Mouse (Mus musculus): ENCODE measurements at regions not wholly inside any gene's neighbourhood (a gene's known extent, or its start where the extent isn't known, plus 50 kb on each side); places are given as distances from the start of the nearest gene placed in this dataset.

DNA sequence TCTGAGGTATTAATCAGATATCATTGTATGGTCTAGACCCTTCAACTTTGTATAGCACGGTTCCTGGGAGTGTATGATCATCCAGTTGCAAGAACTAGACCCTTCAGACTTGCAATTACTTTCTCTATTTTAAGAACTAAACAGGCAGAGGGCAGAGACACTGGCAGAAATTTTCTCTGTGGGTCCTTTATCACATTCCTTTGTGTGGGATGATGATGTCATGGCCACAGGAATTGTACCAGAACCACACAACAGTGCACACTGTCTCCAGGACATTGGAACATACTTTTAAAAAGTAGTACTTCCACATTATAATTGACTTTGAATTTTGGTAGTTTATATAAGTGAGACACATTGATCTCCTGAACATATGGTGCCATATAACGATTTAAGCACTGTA lies 674.2 kb downstream of the Rfpl4b start:
- DNase-seq: no peak

DNA sequence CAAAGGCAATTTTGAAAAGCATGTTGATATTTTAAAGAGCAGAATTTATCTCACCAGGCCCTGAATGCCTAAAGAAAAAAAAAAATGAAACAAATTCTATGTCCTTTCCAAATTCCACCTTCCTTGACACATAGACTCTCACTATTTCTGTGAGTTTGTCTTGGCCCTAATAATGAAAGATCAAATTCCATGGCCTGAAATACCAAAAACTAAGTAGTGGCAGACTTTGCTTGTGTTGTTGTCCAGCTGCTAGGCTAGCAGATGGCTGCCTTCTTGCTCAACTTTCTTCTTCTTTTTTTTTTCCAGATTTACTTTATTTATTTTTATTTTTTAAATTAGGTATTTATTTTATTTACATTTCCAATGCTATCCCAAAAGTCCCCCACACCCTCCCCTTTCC lies 682.4 kb downstream of the Rfpl4b start:
- DNase-seq: no peak

DNA sequence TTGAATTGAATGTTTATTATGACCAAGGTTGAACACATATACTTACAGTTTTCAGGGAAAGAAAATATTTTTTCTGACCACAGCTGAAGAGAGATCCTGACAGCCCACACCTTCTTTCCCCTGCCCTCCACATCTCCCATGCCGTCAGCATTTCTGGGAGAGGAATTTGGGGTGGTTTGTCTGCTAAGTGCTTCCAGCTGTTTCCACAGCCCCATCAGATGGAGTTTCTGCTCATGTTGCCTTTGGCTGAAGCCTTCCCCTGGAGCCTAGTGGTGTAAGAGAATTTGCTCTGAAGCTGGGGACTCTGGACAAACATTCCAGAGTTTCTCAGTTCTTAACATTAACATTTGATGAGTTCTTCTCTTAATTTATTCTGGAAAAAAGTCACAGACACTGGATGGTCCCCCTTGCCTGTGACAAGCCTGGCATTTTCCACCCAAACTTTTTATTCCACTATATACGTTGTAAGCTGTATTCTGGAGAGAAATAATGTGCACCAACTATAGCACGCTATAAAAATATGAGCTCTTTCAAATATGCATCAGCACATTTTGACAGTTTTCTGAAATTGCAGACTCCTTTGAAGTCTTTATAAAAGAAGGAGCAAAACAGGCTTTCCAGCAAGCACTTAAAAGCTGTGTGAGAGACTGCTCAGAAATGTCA lies 699.5 kb downstream of the Rfpl4b start:
- DNase-seq: no peak

DNA sequence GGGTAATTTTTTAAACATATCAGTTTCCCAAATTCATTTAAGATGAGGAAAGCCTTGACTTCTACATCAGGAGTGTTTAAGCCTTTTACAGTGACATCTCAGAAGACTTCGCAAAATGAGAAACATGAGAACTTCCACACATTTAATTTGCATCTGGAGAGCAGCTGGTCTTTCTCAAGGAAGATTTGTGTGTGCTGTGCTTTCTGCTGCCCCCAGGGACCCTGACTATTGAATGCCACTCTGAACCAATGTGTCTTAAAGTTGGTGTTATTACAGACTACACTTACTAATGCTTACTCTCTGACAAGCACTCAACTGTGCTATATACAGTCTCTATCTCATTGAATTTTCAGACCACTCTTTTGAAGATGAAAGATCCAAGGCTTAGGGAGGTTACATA lies 703.0 kb downstream of the Rfpl4b start:
- no peak for DNase-seq

DNA sequence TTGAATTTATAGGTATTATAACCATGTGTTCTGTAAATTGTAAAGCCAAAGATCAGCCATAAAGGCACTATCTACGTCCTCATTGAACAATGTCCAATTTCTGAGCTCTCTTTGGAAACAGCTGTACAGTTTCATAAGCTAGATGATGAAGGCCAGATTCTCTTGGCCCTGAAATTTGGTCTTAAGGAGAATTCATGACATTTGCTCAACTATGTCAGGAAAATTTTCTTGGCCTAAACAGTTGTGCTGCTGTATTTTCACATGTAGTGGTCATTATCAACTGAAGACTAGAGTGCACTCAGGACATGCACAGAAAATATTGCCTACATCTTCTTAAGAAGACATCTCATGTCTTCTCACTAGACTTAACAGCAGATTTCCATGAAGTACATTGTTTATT lies 705.1 kb downstream of the Rfpl4b start:
- DNase-seq: no peak

DNA sequence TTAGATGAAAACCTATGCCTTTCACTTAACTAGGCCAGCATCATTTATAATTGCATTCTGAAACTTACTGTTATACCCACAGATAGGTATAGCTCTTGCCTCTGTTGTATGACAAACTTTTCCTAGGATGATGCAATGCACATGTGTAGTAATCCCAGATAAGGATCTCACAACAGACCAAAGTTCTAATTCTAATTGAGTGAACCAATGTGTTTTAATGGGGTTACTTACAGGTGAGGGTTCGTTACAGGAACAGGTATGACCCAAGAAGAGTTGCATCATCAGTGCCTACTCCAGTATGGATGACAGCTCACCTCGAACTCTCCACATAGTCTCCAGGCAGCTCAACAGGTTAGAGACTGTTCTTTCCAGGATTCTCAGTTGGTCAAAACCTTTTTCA lies 707.4 kb downstream of the Rfpl4b start:
- DNase-seq: no peak

DNA sequence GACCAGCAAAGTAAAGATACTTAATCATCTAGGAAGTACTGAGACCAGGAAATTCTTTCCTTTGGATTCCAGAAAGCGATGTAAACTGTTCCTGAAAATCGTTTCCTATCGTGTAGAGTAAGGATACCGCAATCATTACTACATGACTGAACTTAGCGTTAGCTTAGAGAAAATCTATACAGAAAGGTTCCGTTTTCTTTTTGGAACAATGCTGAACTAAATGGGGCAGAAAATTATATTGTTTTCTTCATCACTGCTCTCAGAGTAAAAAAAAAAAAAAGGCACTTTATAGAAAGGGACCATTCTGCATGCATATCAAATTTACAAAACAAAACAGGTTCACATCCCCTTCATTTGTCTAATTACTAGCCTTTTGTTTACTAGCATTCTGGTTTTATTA lies 713.0 kb downstream of the Rfpl4b start:
- DNase-seq: no peak

DNA sequence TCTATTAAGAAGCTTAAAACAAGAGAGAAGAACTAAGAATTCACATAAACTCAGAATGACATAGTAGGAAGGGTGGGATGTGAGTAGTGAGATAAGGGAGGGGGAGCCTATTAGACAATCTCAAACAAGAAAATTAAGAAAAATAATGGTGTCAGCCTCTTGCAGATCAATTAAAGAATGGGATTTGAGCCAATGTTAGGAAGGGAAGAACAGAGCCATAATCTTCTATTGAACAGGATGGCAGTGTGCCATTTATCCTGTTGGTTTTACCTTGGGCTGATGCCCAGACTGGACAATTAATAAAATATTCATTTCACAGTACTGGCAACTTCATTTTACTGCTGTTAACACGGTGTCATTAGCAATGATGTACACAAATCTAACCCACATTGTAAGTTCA lies 718.0 kb downstream of the Rfpl4b start:
- DNase-seq: no peak

DNA sequence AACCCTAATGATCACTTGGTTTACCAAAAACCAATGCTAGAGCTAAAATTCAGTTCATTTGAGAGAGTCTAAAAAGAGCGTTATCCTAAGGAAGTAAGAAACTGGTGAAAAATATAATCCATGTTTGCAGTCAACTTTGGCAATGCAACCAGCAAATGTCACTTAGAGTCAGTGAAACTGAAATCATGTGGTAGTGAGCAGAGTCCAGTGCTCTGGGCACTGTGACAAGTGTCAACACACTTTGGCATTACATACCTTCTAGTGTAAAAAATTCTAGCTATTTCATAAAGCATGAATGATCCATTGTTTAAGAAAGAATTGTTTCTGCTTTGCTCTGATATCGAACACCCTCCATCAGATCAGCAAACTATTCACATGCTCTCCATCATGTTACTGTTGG lies 743.1 kb downstream of the Rfpl4b start:
- DNase-seq: no peak

DNA sequence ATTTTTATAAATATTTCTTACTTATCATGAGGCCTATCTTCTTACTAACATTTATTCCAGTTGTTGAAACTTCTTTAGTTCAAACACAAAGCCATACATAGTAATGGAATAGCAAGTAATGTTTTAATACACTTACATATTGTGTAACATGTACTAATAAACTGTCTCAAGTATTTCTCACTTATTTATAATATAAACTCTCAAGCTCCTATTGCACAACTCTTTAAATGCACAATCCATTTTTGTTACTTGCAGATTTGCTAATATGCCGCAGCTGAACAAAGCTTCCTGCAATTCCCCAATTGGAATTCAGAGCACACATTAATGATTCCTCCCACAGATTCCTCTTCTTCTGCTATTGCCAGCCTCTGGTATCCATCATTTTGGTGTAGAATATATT lies 749.2 kb downstream of the Rfpl4b start:
- DNase-seq: no peak

DNA sequence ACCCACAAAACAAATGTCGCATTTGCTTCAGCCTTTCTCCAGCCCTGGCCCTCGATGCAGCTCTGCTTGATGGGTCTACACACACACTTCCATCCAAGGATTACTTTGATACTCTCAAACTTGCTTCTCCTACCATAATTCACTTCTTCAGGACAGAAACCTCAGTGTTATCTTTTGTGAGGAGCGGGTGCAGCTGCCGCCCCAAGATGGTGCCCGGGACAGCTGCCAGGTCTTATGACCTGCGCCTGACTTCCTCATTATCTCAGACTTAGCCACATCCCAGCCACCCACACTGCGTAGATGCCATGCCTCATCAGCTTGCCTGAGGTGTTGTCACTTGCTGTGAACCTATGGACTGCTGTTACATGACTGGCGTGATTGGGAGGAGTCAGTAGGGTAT lies 762.5 kb downstream of the Rfpl4b start:
- DNase-seq: no peak

DNA sequence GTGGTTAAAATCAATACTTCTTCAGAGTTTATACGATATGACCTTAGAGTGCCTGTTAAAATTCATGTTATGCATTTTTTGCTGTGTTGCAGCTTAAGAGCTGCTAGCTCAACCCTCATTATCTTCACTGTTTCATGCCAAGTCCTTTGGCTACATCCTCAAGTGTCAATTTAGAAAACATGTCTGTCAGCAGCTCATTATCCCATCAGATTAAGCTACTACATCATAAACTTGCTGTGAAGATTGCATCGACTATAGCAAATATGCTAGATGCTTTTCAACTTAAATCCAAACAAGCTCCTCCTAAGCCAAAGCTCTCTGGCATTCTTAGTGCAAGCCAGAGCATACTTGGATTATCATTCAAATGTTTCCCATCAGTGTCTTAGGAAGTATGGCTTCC lies 811.1 kb downstream of the Rfpl4b start:
- no peak for DNase-seq

DNA sequence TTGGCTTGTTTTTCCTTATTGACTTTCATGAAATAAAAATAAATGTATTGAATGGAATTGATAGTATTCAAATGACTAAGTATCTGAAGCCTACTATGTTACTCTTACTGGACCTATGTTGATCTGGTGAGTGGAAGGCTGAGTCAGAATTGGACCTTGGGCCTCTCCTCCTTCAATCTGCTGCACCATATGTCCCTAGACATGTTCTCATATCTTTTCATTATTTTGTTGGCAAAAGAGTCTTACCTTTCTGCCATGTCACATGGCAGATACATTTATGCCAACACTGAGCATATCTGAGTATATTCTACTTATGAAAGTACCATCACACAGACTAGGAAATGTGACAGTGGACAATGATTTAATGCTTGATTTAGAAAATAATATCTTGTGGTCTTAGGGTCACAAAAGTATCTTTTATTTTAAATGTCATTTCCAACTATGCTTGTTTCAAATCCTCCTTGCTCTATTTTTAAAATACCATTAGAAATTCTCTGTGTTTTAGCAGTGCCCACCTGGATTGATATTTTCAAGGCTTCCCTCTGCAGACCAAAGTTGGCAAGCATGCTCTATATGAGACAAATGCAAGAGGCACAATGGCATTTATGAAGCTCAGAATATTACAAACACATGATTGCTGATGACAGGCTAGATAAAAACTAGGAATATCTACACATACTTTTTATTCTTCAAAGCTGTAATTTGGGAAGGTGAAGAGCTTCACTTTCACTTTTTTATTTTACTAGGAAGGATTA lies 825.7 kb downstream of the Rfpl4b start:
- no peak for DNase-seq

DNA sequence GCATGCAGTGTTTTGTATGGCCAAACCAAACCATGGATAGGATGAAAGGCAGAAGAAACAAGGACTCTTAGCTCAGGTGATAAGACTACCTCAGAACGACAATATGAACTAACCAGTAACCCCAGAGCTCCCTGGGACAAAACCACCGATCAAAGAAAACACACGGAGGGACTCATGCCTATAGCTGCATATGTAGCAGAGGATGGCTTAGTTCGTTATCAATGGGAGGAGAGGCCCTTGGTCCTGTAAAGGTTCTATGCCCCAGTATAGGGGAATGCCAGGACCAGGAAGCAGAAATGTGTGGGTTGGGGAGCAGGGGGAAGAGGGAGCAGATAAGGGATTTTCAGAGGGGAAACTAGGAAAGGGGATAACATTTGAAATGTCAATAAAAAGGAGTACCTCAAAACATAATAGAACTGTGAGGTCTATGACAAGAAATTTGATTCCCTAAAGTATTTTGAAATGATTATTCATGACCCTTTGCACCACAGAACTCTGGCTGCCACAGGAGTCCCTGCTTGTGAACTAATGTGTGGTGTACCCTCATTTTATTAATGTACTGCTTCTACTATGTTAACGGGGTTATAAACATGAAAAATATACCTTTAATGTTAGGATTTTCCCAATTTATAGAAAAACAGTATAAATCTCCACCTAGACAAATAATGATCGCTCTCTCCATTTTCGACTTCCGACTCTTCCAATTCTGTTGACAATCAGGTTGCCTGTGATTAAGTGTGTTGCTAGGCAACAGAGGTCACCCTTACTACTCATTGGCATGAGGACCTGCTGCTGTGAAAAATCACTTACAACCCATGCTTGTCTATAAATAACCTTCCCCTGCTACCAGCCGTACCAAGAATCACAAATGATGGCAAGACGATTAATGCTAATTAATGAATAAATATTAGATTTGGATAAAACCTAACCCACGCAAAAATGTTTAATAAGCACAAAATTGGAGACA lies 833.0 kb downstream of the Rfpl4b start:
- DNase-seq: peak; percentile 19

DNA sequence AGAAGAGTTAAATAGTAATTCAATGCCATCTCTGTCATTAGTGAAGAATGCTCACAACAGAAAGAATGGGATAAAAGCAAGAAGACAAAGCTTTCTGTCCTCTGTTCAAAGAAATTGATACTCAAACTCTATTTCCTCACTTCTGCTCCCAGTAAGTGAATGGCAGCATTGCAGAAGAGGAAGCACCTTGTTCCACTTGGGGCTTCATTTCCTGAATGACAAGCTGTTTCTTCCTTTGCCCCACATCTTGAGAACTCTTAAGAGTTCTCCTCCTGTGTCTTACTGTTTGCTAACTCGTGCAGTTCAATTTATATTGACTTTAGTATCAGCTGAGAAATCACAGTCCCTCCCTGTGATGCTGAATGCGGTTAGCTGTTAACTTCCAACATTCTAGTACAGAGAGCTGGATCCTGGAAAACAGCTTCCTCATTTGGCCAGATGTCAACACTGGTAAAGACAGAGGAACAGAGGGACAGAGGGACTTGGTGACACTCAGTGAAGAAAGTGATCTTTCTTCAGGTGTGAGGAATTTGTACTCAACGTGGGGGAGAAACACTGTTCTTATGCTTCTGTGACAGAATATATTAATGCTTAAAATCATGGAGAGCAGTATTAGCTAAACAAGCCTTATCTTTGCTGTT lies 840.3 kb upstream of the Marcks start:
- peak; percentile 12 for DNase-seq

DNA sequence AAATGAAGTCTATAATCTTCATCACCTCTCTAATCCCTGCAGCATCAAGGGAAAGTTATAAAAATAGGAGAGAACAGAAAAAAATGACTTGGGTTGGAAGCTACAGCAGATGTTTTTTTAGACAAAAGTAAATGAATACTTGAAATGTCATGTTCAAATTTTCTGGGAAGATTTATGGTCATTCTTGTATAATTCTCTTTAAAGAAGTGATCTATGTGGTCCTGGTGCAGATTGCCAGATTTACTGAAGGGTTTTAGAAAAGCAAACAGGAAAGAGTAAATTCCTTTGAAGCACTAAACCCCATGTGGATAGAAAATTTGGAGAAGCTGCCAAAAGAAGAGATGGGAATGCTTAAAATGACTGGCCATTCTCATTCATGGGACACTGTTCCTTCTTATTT lies 821.3 kb upstream of the Marcks start:
- no peak for DNase-seq

DNA sequence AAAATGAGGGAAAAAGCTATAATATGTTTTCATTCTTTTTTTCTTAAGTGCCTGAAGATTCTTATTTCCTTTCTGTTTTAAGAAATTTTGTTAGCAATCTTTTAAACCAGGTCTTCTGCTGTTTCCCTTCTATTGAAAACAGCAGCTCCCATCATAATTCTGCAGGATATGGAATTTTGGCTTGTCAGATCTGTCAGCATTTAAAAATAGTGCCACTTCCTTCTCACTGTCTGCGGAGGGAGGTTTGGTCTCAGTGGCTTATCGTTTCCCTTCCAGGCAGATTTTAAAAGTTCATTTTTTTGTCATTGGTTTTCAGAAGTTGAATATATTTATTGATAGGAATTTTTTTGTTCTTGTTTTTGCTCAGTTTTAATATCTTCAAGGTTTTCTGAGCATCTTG lies 776.1 kb upstream of the Marcks start:
- no peak for DNase-seq

DNA sequence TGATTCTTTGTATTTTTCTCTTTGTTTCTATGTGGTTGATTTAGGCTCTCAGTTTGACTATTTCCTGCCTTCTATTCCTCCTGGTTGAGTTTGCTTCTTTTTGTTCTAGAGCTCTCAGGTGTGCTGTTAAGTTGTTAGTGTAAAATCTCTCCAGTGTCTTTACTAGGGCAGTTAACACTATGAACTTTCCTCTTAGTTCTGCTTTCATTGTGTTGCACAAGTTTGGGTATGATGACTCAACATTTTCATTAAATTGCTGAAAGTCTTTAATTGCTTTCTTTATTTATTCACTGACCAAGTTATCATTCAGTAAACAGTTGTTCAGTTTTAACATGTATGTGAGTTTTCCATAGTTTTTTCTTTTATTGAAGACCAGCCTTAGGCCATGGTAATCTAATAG lies 772.9 kb upstream of the Marcks start:
- no peak for DNase-seq

DNA sequence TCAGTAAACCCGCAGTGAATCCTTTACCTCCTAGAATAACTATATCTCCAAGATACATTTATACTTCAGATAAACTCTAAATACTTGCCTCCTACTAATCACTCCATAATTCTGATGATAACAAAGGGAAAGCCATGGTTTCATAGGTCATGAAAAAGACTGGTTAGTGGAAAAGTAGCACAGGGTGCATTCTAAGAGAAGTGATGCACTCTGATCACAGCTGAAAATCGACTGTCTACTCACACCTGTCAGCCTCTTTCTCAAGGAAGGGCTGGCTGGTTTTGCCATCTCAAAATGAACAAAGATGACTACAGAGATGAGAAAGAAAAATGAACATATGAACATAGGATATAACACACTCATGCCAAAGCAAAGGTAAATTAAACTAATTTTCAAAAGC lies 769.6 kb upstream of the Marcks start:
- DNase-seq: no peak

DNA sequence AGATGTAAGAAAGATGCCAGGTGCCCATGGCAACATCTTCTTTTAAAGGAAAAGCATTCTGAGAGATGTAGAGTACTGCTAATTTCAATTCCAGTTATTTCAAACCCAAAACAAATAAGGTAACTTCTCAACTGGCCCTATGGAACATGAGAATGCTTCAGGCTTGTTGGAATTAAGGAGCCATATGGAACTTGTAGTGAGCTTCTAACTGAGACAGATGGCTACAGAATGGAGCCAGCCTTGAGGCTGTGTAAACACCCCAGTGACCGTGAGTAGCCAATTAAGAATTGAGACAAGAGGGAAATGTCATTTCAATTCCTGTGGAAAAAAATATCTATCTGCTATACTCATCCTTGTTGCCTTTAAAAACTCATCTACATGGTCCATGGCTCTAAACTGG lies 769.0 kb upstream of the Marcks start:
- DNase-seq: peak; percentile 32

DNA sequence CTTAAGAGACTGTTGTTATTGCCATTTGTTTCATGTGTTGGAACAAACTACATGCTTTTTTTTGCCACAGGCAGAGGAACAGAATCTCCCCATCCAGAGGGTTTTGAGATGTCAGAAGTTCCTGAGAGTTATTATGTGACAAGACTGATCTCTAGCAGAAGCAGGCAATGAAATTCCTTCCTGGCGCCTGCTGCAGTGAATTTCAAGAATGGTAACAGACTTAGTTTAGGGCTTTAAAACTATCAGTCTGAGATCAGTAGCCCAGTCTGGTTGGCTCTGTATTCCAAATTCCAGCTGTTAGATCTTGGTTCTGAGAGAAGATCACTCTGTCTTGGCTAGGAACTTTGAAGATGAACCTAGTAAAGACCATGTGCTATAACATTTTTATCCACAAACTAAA lies 749.2 kb upstream of the Marcks start:
- no peak for DNase-seq

DNA sequence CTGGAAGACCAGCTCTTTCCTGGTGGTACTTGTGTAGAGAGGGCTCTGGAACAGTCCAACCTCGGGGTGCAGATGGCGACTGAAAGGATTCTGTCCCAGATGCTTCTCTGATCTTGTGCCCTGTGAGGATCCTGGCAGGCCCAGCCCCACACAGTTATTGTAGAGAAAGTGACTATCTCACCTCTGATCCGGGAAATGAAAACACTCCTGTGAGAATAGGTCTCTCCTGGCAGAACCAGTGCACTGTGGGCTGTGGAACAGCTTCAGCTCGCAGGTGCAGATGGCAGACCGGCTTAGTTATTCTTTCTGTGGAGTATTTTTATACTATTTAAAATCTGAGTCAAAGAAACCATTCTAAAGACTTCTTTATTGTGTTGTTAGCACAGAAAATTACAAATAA lies 742.1 kb upstream of the Marcks start:
- DNase-seq: peak; percentile 2

DNA sequence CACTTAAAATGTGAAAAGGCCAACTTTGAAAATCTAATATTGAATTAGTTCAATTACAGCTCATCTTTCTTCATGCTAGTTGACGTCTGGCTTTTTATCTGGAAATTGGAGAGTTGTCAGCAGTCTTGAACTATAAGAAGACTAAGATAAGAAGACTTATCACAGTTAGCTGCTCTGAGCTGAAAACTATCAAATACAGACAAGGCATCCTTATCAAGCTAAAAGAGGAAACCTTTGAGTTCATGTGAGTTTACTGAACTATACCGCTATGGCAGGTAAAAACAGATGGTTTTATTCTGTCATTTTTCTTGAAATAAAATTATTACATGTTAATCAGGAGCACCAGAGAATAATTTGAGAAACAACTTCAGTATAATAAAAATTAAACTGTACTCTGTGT lies 735.2 kb upstream of the Marcks start:
- DNase-seq: no peak

Data from layer of hippocampus, adult 9-11 months (tissue).